Comparison of ENCODE assay signal across 26 mouse cellular contexts in the genomic region with DNA sequence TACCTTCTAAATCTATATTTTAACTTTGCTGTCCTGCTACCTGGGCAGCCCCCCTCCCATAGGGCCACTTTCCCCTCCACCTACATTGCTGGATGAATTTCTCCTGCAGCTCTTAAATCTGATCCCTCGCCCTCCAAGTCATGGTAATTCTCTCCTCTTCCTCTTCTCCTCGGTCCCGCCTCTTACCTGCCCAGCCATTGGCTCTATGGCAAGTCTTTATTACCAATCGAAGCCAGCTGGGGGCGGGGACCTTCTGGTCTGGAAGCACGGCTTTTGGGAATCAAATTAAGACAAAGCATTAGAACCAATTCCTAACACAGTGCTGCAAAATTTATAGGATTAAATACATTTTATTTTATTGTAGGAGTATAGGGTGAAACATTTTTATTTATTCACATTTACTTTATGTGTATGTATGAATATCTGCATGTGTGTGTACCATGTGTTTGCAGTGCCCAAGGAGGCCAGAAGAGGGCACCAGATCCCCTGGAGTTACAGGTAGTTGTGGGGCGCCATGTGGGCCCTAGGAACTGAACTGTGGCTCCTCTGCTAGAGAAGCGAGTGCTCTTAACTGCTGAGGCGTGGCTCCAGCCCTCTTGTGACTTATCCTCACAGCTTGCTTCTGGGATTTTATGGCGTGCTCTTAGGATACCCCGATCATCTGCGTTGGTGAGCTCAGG. TPM values are rescaled to one million over a fixed set of nuclear protein-coding genes. Genes with fewer than 3 reads are reported as not detected.
DNase-seq lines count a peak whose midpoint lies in the region; ATAC-seq and TF ChIP-seq lines count a peak whose summit lies in the region.
"Had no signal": no experiment of that assay in that cellular context is flagged by ENCODE, and none has a peak within 500 bp of the region (broad histone marks: within the 10 kb centered on the region; RNA-seq: fewer than 3 reads in every experiment).

No protein-coding gene starts in this region.

- no peaks in the 10 kb centered on the region for H3K9me3 ChIP-seq in hindbrain, postnatal 0 days (ENCODE audit: low read length)
- no peaks in the 10 kb centered on the region for H3K9me3 ChIP-seq in hindbrain, embryonic 10.5 days
- no peaks in the 10 kb centered on the region; the same call in 1 of the 2 replicates for H3K9me3 ChIP-seq in limb, embryonic 11.5 days (ENCODE audit: control insufficient read depth, low read length)
- no peaks in the 10 kb centered on the region for H3K9me3 ChIP-seq in limb, embryonic 10.5 days (replicated peaks)
- no peaks in the 10 kb centered on the region for H3K9me3 ChIP-seq in E14TG2a.4 (ENCODE audit: low read length)
- H3K9me3 ChIP-seq: limb, embryonic 15.5 days had no signal

- no peak for DNase-seq in hindbrain, postnatal 0 days (ENCODE audit: low spot score)
- no peak for DNase-seq in hindbrain, embryonic 10.5 days (ENCODE audit: low spot score)
- DNase-seq in limb, embryonic 11.5 days (ENCODE audit: low spot score), result peak; percentile 18
- no peak for DNase-seq in limb, embryonic 10.5 days (ENCODE audit: low spot score)
- DNase-seq in R1 (ENCODE audit: low read depth, low spot score), result peak; percentile 94
- DNase-seq: adrenal gland, postnatal 25 days; cerebellum, adult 9-10 months; lung, embryonic 14.5 days; midbrain, embryonic 14.5 days; thymus, postnatal 14 days had no signal

- ATAC-seq in hindbrain, postnatal 0 days, result no peak
- no peak for ATAC-seq in limb, embryonic 11.5 days (ENCODE audit: insufficient number of reproducible peaks, low FRiP score, low TSS enrichment, low read depth)
- no peak for ATAC-seq in erythroblast, adult 5-6 weeks (replicated peaks; ENCODE audit: low FRiP score, poor library complexity, severe bottlenecking)
- ATAC-seq: activated CD4-positive, CD25-positive, alpha-beta regulatory T cell, adult 4 months; forebrain, embryonic 14.5 days; hindbrain, embryonic 16.5 days; Patski had no signal

- 89% methylated on average over 12 of the region's 12 CpGs for WGBS in hindbrain, postnatal 0 days
- 94% methylated on average over 12 of the region's 12 CpGs for WGBS in hindbrain, embryonic 10.5 days
- 93% methylated on average over 12 of the region's 12 CpGs for WGBS in limb, embryonic 11.5 days
- 95% methylated on average over 12 of the region's 12 CpGs for WGBS in limb, embryonic 10.5 days

- no peaks in the 10 kb centered on the region for H3K27me3 ChIP-seq in hindbrain, postnatal 0 days (ENCODE audit: insufficient read depth, low read length)
- H3K27me3 ChIP-seq in hindbrain, embryonic 10.5 days (ENCODE audit: insufficient read depth, poor library complexity, severe bottlenecking), result no peaks in the 10 kb centered on the region
- no peaks in the 10 kb centered on the region for H3K27me3 ChIP-seq in limb, embryonic 11.5 days (ENCODE audit: control insufficient read depth, insufficient read depth, low read length)
- no peaks in the 10 kb centered on the region for H3K27me3 ChIP-seq in limb, embryonic 10.5 days (ENCODE audit: low read depth, poor library complexity, severe bottlenecking)
- peaks cover 21% of the 10 kb centered on the region for H3K27me3 ChIP-seq in E14TG2a.4 (ENCODE audit: insufficient read depth, low read length)
- H3K27me3 ChIP-seq: limb, embryonic 15.5 days had no signal

- no peak overlapping the region for H3K4me2 ChIP-seq in hindbrain, postnatal 0 days (ENCODE audit: low read depth, low read length)
- H3K4me2 ChIP-seq in limb, embryonic 11.5 days (ENCODE audit: low read depth, severe bottlenecking), result no peak overlapping the region
- H3K4me2 ChIP-seq: heart, embryonic 11.5 days; limb, embryonic 15.5 days; lung, embryonic 14.5 days had no signal

- no peak overlapping the region for H3K9ac ChIP-seq in hindbrain, postnatal 0 days (replicated peaks; ENCODE audit: low read length)
- H3K9ac ChIP-seq in limb, embryonic 11.5 days (ENCODE audit: low read length), result no peak overlapping the region
- H3K9ac ChIP-seq: limb, embryonic 15.5 days; lung, embryonic 14.5 days had no signal

- peak; percentile 20; the same call in 1 of the 2 replicates for TF ChIP-seq CTCF in hindbrain, postnatal 0 days (IDR thresholded peaks at IDR 0.05; ENCODE audit: low read depth)
- TF ChIP-seq CTCF in E14TG2a.4 (conservative IDR thresholded peaks at IDR 0.05; ENCODE audit: low read length), result peak; percentile 83

- H3K27ac ChIP-seq in hindbrain, postnatal 0 days, result no peak overlapping the region
- H3K27ac ChIP-seq in hindbrain, embryonic 10.5 days, result no peak overlapping the region
- no peak overlapping the region for H3K27ac ChIP-seq in limb, embryonic 11.5 days (replicated peaks; ENCODE audit: low read depth, low read length)
- no peak overlapping the region for H3K27ac ChIP-seq in limb, embryonic 10.5 days
- H3K27ac ChIP-seq: limb, embryonic 15.5 days; stomach, postnatal 0 days had no signal

- H3K36me3 ChIP-seq in hindbrain, postnatal 0 days (ENCODE audit: insufficient read depth, low read length), result no peaks in the 10 kb centered on the region
- H3K36me3 ChIP-seq in hindbrain, embryonic 10.5 days, result no peaks in the 10 kb centered on the region
- H3K36me3 ChIP-seq in limb, embryonic 11.5 days (ENCODE audit: control insufficient read depth, insufficient read depth, low read length), result no peaks in the 10 kb centered on the region
- no peaks in the 10 kb centered on the region for H3K36me3 ChIP-seq in limb, embryonic 10.5 days
- H3K36me3 ChIP-seq in E14TG2a.4 (ENCODE audit: insufficient read depth, low read length), result no peaks in the 10 kb centered on the region
- H3K36me3 ChIP-seq: limb, embryonic 15.5 days had no signal

- H3K4me3 ChIP-seq in hindbrain, postnatal 0 days (ENCODE audit: low read length), result no peak overlapping the region
- no peak overlapping the region for H3K4me3 ChIP-seq in hindbrain, embryonic 10.5 days
- H3K4me3 ChIP-seq in limb, embryonic 11.5 days (ENCODE audit: low read depth, low read length), result no peak overlapping the region
- H3K4me3 ChIP-seq in limb, embryonic 10.5 days, result no peak overlapping the region
- H3K4me3 ChIP-seq in E14TG2a.4 (replicated peaks; ENCODE audit: low read length), result peak overlapping the region; percentile 57
- H3K4me3 ChIP-seq: limb, embryonic 15.5 days; megakaryocyte, embryonic 14.5 days had no signal

- no peaks in the 10 kb centered on the region for H3K4me1 ChIP-seq in hindbrain, postnatal 0 days (ENCODE audit: insufficient read depth, low read length)
- H3K4me1 ChIP-seq in hindbrain, embryonic 10.5 days (replicated peaks), result no peaks in the 10 kb centered on the region
- no peaks in the 10 kb centered on the region for H3K4me1 ChIP-seq in limb, embryonic 11.5 days (ENCODE audit: control insufficient read depth, insufficient read depth, low read length)
- H3K4me1 ChIP-seq in limb, embryonic 10.5 days, result no peaks in the 10 kb centered on the region
- H3K4me1 ChIP-seq in E14TG2a.4 (replicated peaks; ENCODE audit: low read depth, low read length), result peaks cover 22% of the 10 kb centered on the region
- H3K4me1 ChIP-seq: limb, embryonic 15.5 days had no signal

RNA-seq across cellular contexts. Expression of gene Ywhah, which starts 26.2 kb away (rescaled TPM):
- total RNA-seq in hindbrain, postnatal 0 days (2014; rRNA removed), result 559 and 659 TPM in 2 replicates
- 935 and 978 TPM in 2 replicates for polyA plus RNA-seq in hindbrain, postnatal 0 days (2015; fragmentation: Nextera tagmentation; extraction: Ambion mirVana)
- polyA plus RNA-seq in hindbrain, embryonic 10.5 days (2016; fragmentation: Nextera tagmentation; extraction: Ambion mirVana), result 430 and 455 TPM in 2 replicates
- 382 and 389 TPM in 2 replicates for polyA plus RNA-seq in limb, embryonic 11.5 days (2014; fragmentation: Nextera tagmentation; extraction: Ambion mirVana)
- 387 and 397 TPM in 2 replicates for polyA plus RNA-seq in limb, embryonic 10.5 days (2016; fragmentation: Nextera tagmentation; extraction: Ambion mirVana)
- 91.3 and 122 TPM in 2 replicates for total RNA-seq in erythroblast, adult 5-6 weeks (2015; ENCODE audit: low replicate concordance)
- total RNA-seq in erythroblast, adult 5-6 weeks (2017; ENCODE audit: low replicate concordance), result 74.4 and 102 TPM in 2 replicates

RNA-seq across cellular contexts. Expression of gene Slc5a1, which starts 59.2 kb away (rescaled TPM):
- total RNA-seq in hindbrain, postnatal 0 days (2014; rRNA removed), result 0.93 and 1.2 TPM in 2 replicates
- 0.61 and 0.78 TPM in 2 replicates for polyA plus RNA-seq in hindbrain, postnatal 0 days (2015; fragmentation: Nextera tagmentation; extraction: Ambion mirVana)
- polyA plus RNA-seq in hindbrain, embryonic 10.5 days (2016; fragmentation: Nextera tagmentation; extraction: Ambion mirVana), result not detected in 2 replicates
- 0.04 TPM in 1 of 2 replicates, not detected in the other for polyA plus RNA-seq in limb, embryonic 11.5 days (2014; fragmentation: Nextera tagmentation; extraction: Ambion mirVana)
- polyA plus RNA-seq in limb, embryonic 10.5 days (2016; fragmentation: Nextera tagmentation; extraction: Ambion mirVana), result not detected in 2 replicates
- not detected in 2 replicates for total RNA-seq in erythroblast, adult 5-6 weeks (2015; ENCODE audit: low replicate concordance)
- total RNA-seq in erythroblast, adult 5-6 weeks (2017; ENCODE audit: low replicate concordance), result not detected in 2 replicates
- total RNA-seq: adrenal gland, postnatal 25 days; gastrocnemius, adult 8-10 months; hematopoietic stem cell, adult 5-6 weeks; left cerebral cortex, adult 18-20 months had no signal
- polyA plus RNA-seq: activated CD4-positive, CD25-positive, alpha-beta regulatory T cell, adult 4 months; forebrain, embryonic 14.5 days; frontal cortex, adult 2 months; heart, embryonic 11.5 days; heart, postnatal 0 days; midbrain, embryonic 14.5 days; neural tube, embryonic 11.5 days had no signal

Comparison
In these comparisons a context has a peak if more than half of its experiments do, and no peak if none do; other contexts are left out.
1. DNase-seq: peak in limb, embryonic 11.5 days (single experiment) and R1 (single experiment); none in hindbrain, postnatal 0 days (single experiment), hindbrain, embryonic 10.5 days (single experiment) and limb, embryonic 10.5 days (single experiment).